Mouse (Mus musculus): Measurements from ENCODE around the gene Rab27a. TPM values are rescaled to one million over a fixed set of nuclear protein-coding genes. Genes with fewer than 3 reads are reported as not detected.

The Rab27a gene
- total and polyA plus RNA-seq, 3 experiments: 8.8 to 11.2 TPM; not detected in 1

GRCm38 (mm10) chr9:73103159-73103879 lies 58.7 kb downstream of the Rab27a start:
- no peak for DNase-seq (ENCODE audit: low read depth, low spot score)
- TF ChIP-seq E2F4 (IDR thresholded peaks at IDR 0.05; ENCODE audit: borderline replicate concordance, low read depth, low read length) (no peak), TCF12 (IDR thresholded peaks at IDR 0.05; ENCODE audit: low read depth, low read length) (no peak), POLR2AphosphoS5 (IDR thresholded peaks at IDR 0.05; ENCODE audit: borderline replicate concordance, low read depth, low read length) (no peak), ETS1 (IDR thresholded peaks at IDR 0.05; ENCODE audit: low read depth, low read length) (no peak), RCOR1 (IDR thresholded peaks at IDR 0.05; ENCODE audit: low read depth, low read length) (no peak), MYC (IDR thresholded peaks at IDR 0.05; ENCODE audit: low read depth, low read length) (no peak), ZKSCAN1 (IDR thresholded peaks at IDR 0.05; ENCODE audit: low read depth, low read length) (no peak), GATA1 (IDR thresholded peaks at IDR 0.05; ENCODE audit: low read depth, low read length) (no peak), JUND (IDR thresholded peaks at IDR 0.05; ENCODE audit: low read depth, low read length) (no peak), CTCF (IDR thresholded peaks at IDR 0.05 in 2 of 3, conservative IDR thresholded peaks at IDR 0.05 in 1 of 3; ENCODE audit: control insufficient read depth in 1 of 3, insufficient read depth in 1 of 3, low read depth in 2 of 3, low read length in 3 of 3, poor library complexity in 1 of 3, severe bottlenecking in 1 of 3) (no peak), CHD2 (IDR thresholded peaks at IDR 0.05; ENCODE audit: low read length) (no peak), HCFC1 (IDR thresholded peaks at IDR 0.05; ENCODE audit: low read depth, low read length) (no peak), KAT2A (conservative IDR thresholded peaks at IDR 0.05; ENCODE audit: low read depth, low read length) (no peak), GABPA (IDR thresholded peaks at IDR 0.05; ENCODE audit: low read depth, low read length) (no peak), MAFK (IDR thresholded peaks at IDR 0.05; ENCODE audit: borderline replicate concordance, low read depth, low read length) (no peak), POLR2AphosphoS2 (IDR thresholded peaks at IDR 0.05; ENCODE audit: low read length) (no peak), SMC3 (IDR thresholded peaks at IDR 0.05; ENCODE audit: low read depth, low read length) (no peak), ZC3H11A (IDR thresholded peaks at IDR 0.05; ENCODE audit: low read depth, low read length) (no peak)
- H3K79me2 ChIP-seq (ENCODE audit: control insufficient read depth, insufficient read depth, low read length, poor library complexity): no peaks in the 10 kb centered on the region
- H3K27me3 ChIP-seq (ENCODE audit: control insufficient read depth in 1 of 2, insufficient read depth in 2 of 2, low read length in 2 of 2): peaks cover 0 to 3% of the 10 kb centered on the region in 2 experiments; a peak in 3 of 4 replicates
- no peaks in the 10 kb centered on the region for H3K4me1 ChIP-seq (ENCODE audit: control insufficient read depth in 1 of 2, insufficient read depth in 2 of 2, low read length in 2 of 2)
- H3K4me3 ChIP-seq (ENCODE audit: control insufficient read depth in 1 of 2, insufficient read depth in 1 of 2, low read depth in 2 of 2, low read length in 2 of 2): no peak overlapping the region
- no peak overlapping the region for H3K9ac ChIP-seq (ENCODE audit: control insufficient read depth, low read depth, low read length, poor library complexity, severe bottlenecking)
- no peaks in the 10 kb centered on the region for H3K36me3 ChIP-seq (ENCODE audit: control insufficient read depth in 1 of 2, insufficient read depth in 2 of 2, low read length in 2 of 2)
- no peak overlapping the region for H3K27ac ChIP-seq (ENCODE audit: control insufficient read depth, low read depth, low read length)
- no peaks in the 10 kb centered on the region for H3K9me3 ChIP-seq (replicated peaks; ENCODE audit: insufficient read depth, low read length)

- DNase-seq (ENCODE audit: low read depth, low spot score): no peak
- no peaks in the 10 kb centered on the region for H3K36me3 ChIP-seq (ENCODE audit: control insufficient read depth in 1 of 2, insufficient read depth in 2 of 2, low read length in 2 of 2)
- TF ChIP-seq MAZ (IDR thresholded peaks at IDR 0.05; ENCODE audit: low read depth, low read length): no peak
- TF ChIP-seq GATA1 (IDR thresholded peaks at IDR 0.05; ENCODE audit: low read depth, low read length): no peak
- TF ChIP-seq TAL1 (IDR thresholded peaks at IDR 0.05; ENCODE audit: low read length): no peak
- TF ChIP-seq CHD1 (IDR thresholded peaks at IDR 0.05; ENCODE audit: low read depth, low read length): no peak
- TF ChIP-seq MAFK (IDR thresholded peaks at IDR 0.05; ENCODE audit: borderline replicate concordance, low read depth, low read length): no peak
- TF ChIP-seq USF2 (IDR thresholded peaks at IDR 0.05; ENCODE audit: borderline replicate concordance in 1 of 2, insufficient read depth in 1 of 2, low read depth in 1 of 2, low read length in 2 of 2): no peak
- TF ChIP-seq HCFC1 (IDR thresholded peaks at IDR 0.05; ENCODE audit: low read depth, low read length): no peak
- TF ChIP-seq POLR2A (IDR thresholded peaks at IDR 0.05; ENCODE audit: control insufficient read depth in 1 of 2, insufficient read depth in 1 of 2, low read depth in 1 of 2, low read length in 2 of 2, poor library complexity in 1 of 2): no peak
- TF ChIP-seq BHLHE40 (IDR thresholded peaks at IDR 0.05; ENCODE audit: borderline replicate concordance, low read depth, low read length): no peak
- TF ChIP-seq MXI1 (IDR thresholded peaks at IDR 0.05; ENCODE audit: low read depth, low read length): no peak
- TF ChIP-seq UBTF (IDR thresholded peaks at IDR 0.05; ENCODE audit: borderline replicate concordance, insufficient read depth, low read depth, low read length): no peak
- H3K4me3 ChIP-seq (ENCODE audit: control insufficient read depth in 1 of 2, insufficient read depth in 1 of 2, low read depth in 2 of 2, low read length in 2 of 2): no peak overlapping the region
- no peak overlapping the region for H3K9ac ChIP-seq (ENCODE audit: control insufficient read depth, low read depth, low read length, poor library complexity, severe bottlenecking)
- no peaks in the 10 kb centered on the region for H3K79me2 ChIP-seq (ENCODE audit: control insufficient read depth, insufficient read depth, low read length, poor library complexity)
- no peaks in the 10 kb centered on the region for H3K4me1 ChIP-seq (ENCODE audit: control insufficient read depth in 1 of 2, insufficient read depth in 2 of 2, low read length in 2 of 2)
- H3K27ac ChIP-seq (ENCODE audit: control insufficient read depth, low read depth, low read length): no peak overlapping the region
- H3K9me3 ChIP-seq (replicated peaks; ENCODE audit: insufficient read depth, low read length): no peaks in the 10 kb centered on the region
- peaks cover 0 to 5% of the 10 kb centered on the region in 2 experiments; a peak in 3 of 4 replicates for H3K27me3 ChIP-seq (ENCODE audit: control insufficient read depth in 1 of 2, insufficient read depth in 2 of 2, low read length in 2 of 2)
Observed at GRCm38 (mm10) chr9:73103880-73104198, 59.2 kb downstream of the Rab27a start.
